Mouse (Mus musculus) E14TG2a.4 (cell line): ENCODE data around the gene Azin2.

Experiments used
- H3K27me3 ChIP-seq: 2 replicates; pipeline ENCODE4 v1.6.1; 2014; ENCODE audit warnings: low read length, control low read depth; ENCODE audit not compliant: insufficient read depth
- H3K36me3 ChIP-seq: 2 replicates; pipeline ENCODE4 v1.6.1; 2014; ENCODE audit warnings: low read length, control low read depth; ENCODE audit not compliant: insufficient read depth
- H3K4me1 ChIP-seq: replicated peaks from 2 replicates; pipeline ENCODE4 v1.6.1; 2014; ENCODE audit warnings: low read depth, low read length, control low read depth
- H3K4me3 ChIP-seq: replicated peaks from 2 replicates; pipeline ENCODE4 v1.5.1; 2014; ENCODE audit warnings: mild to moderate bottlenecking, low read length
- H3K9me3 ChIP-seq: 2 replicates; pipeline ENCODE4 v1.6.1; 2014; ENCODE audit warnings: low read length, control low read depth
- CTCF ChIP-seq: conservative IDR thresholded peaks from 2 replicates; pipeline ENCODE4 v1.5.1; 2014; ENCODE audit warnings: low read length
- NANOG ChIP-seq: IDR thresholded peaks from 2 replicates; pipeline ENCODE4 v1.6.1; 2014; ENCODE audit warnings: borderline replicate concordance, low read length, mixed read lengths
- POU5F1 ChIP-seq: IDR thresholded peaks from 2 replicates; pipeline ENCODE4 v1.6.1; 2014; ENCODE audit warnings: low read length, borderline replicate concordance

The Azin2 gene

GRCm38 (mm10) chr4:128983151-128983550, 20.9 kb upstream of the Azin2 start:
- Histone ChIP-seq H3K27me3 (no peaks in the 10 kb centered on the region), H3K36me3 (no peaks in the 10 kb centered on the region), H3K4me3 (no peak overlapping the region), H3K9me3 (no peaks in the 10 kb centered on the region), H3K4me1 (peaks cover 69% of the 10 kb centered on the region)
- TF ChIP-seq NANOG: no peak
- TF ChIP-seq CTCF: no peak
- no peak for TF ChIP-seq POU5F1

GRCm38 (mm10) chr4:128981833-128982180, 19.6 kb upstream of the Azin2 start:
- H3K36me3 ChIP-seq: no peaks in the 10 kb centered on the region
- TF ChIP-seq NANOG: no peak
- TF ChIP-seq POU5F1: no peak
- no peak for TF ChIP-seq CTCF
- H3K4me3 ChIP-seq: peak overlapping the region; percentile 47; the same call in 1 of the 2 replicates
- no peaks in the 10 kb centered on the region for H3K27me3 ChIP-seq
- H3K4me1 ChIP-seq: peaks cover 56% of the 10 kb centered on the region
- H3K9me3 ChIP-seq: no peaks in the 10 kb centered on the region

- no peak for TF ChIP-seq CTCF
- TF ChIP-seq POU5F1: no peak
- TF ChIP-seq NANOG: peak; percentile 54; the same call in 1 of the 2 replicates
- Histone ChIP-seq H3K36me3 (no peaks in the 10 kb centered on the region), H3K27me3 (no peaks in the 10 kb centered on the region), H3K4me3 (peak overlapping the region; percentile 47), H3K9me3 (no peaks in the 10 kb centered on the region), H3K4me1 (peaks cover 54% of the 10 kb centered on the region)
These were observed 18.9 kb upstream of the Azin2 start for GRCm38 (mm10) chr4:128980890-128981832.

- Histone ChIP-seq H3K36me3 (no peaks in the 10 kb centered on the region), H3K4me1 (peaks cover 69% of the 10 kb centered on the region), H3K27me3 (no peaks in the 10 kb centered on the region), H3K4me3 (no peak overlapping the region), H3K9me3 (no peaks in the 10 kb centered on the region)
- TF ChIP-seq POU5F1 (no peak), CTCF (no peak), NANOG (no peak)
These were observed 16.4 kb upstream of the Azin2 start for GRCm38 (mm10) chr4:128978634-128979033.

- TF ChIP-seq CTCF: no peak
- TF ChIP-seq POU5F1: no peak
- TF ChIP-seq NANOG: no peak
- Histone ChIP-seq H3K4me1 (peaks cover 63% of the 10 kb centered on the region), H3K27me3 (no peaks in the 10 kb centered on the region), H3K4me3 (no peak overlapping the region), H3K36me3 (no peaks in the 10 kb centered on the region), H3K9me3 (no peaks in the 10 kb centered on the region)
These were observed 15.0 kb upstream of the Azin2 start for GRCm38 (mm10) chr4:128977217-128977616.

GRCm38 (mm10) chr4:128976577-128976976, 14.3 kb upstream of the Azin2 start:
- H3K27me3 ChIP-seq: no peaks in the 10 kb centered on the region
- no peak overlapping the region for H3K4me3 ChIP-seq
- TF ChIP-seq NANOG: no peak
- no peak for TF ChIP-seq CTCF
- TF ChIP-seq POU5F1: no peak
- H3K36me3 ChIP-seq: no peaks in the 10 kb centered on the region
- peaks cover 57% of the 10 kb centered on the region for H3K4me1 ChIP-seq
- H3K9me3 ChIP-seq: no peaks in the 10 kb centered on the region

- peaks cover 59% of the 10 kb centered on the region for H3K4me1 ChIP-seq
- TF ChIP-seq POU5F1 (no peak), CTCF (no peak)
- H3K4me3 ChIP-seq: no peak overlapping the region
- no peaks in the 10 kb centered on the region for H3K27me3 ChIP-seq
- no peaks in the 10 kb centered on the region for H3K9me3 ChIP-seq
- no peaks in the 10 kb centered on the region for H3K36me3 ChIP-seq
These were observed 12.4 kb upstream of the Azin2 start for GRCm38 (mm10) chr4:128974677-128975076.

- Histone ChIP-seq H3K27me3 (peaks cover 4% of the 10 kb centered on the region; the same call in 1 of the 2 replicates), H3K9me3 (peaks cover 6% of the 10 kb centered on the region), H3K4me3 (no peak overlapping the region), H3K4me1 (peaks cover 57% of the 10 kb centered on the region), H3K36me3 (no peaks in the 10 kb centered on the region)
- TF ChIP-seq CTCF (peak; percentile 70), NANOG (no peak)
These were observed 8.9 kb upstream of the Azin2 start for GRCm38 (mm10) chr4:128971065-128971694.

GRCm38 (mm10) chr4:128970417-128970807, 8.2 kb upstream of the Azin2 start:
- peaks cover 4% of the 10 kb centered on the region; the same call in 1 of the 2 replicates for H3K27me3 ChIP-seq
- H3K4me3 ChIP-seq: no peak overlapping the region
- H3K4me1 ChIP-seq: peaks cover 50% of the 10 kb centered on the region
- H3K9me3 ChIP-seq: peaks cover 6% of the 10 kb centered on the region
- TF ChIP-seq CTCF: no peak
- TF ChIP-seq POU5F1: no peak
- TF ChIP-seq NANOG: no peak
- no peaks in the 10 kb centered on the region for H3K36me3 ChIP-seq
